Mouse (Mus musculus): ENCODE measurements around the gene Pax2. TPM values are rescaled to one million over a fixed set of nuclear protein-coding genes. Genes with fewer than 3 reads are reported as not detected.

Gene Pax2
- polyA plus RNA-seq, 1 experiment from 2014 or later: not detected

- no peak overlapping the region for H3K4me2 ChIP-seq (ENCODE audit: low read depth, low read length)
- H3K36me3 ChIP-seq (ENCODE audit: control insufficient read depth, insufficient read depth): no peaks in the 10 kb centered on the region
- H3K9ac ChIP-seq (ENCODE audit: low read length): no peak overlapping the region
- no peak overlapping the region for H3K27ac ChIP-seq (ENCODE audit: low read length)
- whole genome bisulfite sequencing: 32% methylated on average over 21 of the region's 21 CpGs
- no peaks in the 10 kb centered on the region for H3K9me3 ChIP-seq (replicated peaks; ENCODE audit: control insufficient read depth, low read length)
- peaks cover 7% of the 10 kb centered on the region; the same call in 1 of the 2 replicates for H3K27me3 ChIP-seq (ENCODE audit: control insufficient read depth, insufficient read depth, low read length)
- H3K4me3 ChIP-seq (ENCODE audit: low read length): no peak overlapping the region
- no peaks in the 10 kb centered on the region for H3K4me1 ChIP-seq (ENCODE audit: control insufficient read depth, insufficient read depth, low read length)
- no peak for ATAC-seq (replicated peaks; ENCODE audit: extremely low read depth, insufficient read depth, low FRiP score)
These were observed 41.5 kb downstream of the Pax2 start for GRCm38 (mm10) chr19:44797110-44798060.

DNA sequence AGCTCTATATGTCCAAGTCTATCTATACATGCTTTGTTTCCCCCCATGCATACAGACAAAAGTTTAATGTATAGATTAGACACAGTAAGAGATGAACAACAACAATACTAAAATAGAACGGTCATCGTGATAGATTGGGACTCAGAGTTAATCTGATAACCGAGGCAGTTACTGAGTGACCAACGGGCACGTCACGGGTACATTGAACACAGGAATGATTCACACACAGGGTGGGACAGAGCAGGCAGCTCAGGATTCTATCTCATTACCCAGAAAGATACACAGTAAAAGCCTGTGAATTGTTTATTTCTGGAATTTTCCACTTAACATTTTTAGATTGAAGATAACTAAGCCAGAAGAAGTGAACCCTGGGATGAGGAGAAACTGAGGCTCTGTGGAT lies 42.9 kb downstream of the Pax2 start:
- H3K4me1 ChIP-seq (ENCODE audit: control insufficient read depth, insufficient read depth, low read length): no peaks in the 10 kb centered on the region
- H3K4me3 ChIP-seq (ENCODE audit: low read length): no peak overlapping the region
- H3K36me3 ChIP-seq (ENCODE audit: control insufficient read depth, insufficient read depth): no peaks in the 10 kb centered on the region
- H3K27ac ChIP-seq (ENCODE audit: low read length): no peak overlapping the region
- H3K4me2 ChIP-seq (ENCODE audit: low read depth, low read length): no peak overlapping the region
- H3K9ac ChIP-seq (ENCODE audit: low read length): no peak overlapping the region
- no peaks in the 10 kb centered on the region for H3K9me3 ChIP-seq (replicated peaks; ENCODE audit: control insufficient read depth, low read length)
- WGBS: 79% methylated on average over 6 of the region's 6 CpGs
- ATAC-seq (replicated peaks; ENCODE audit: extremely low read depth, insufficient read depth, low FRiP score): no peak
- H3K27me3 ChIP-seq (ENCODE audit: control insufficient read depth, insufficient read depth, low read length): peaks cover 13% of the 10 kb centered on the region

DNA sequence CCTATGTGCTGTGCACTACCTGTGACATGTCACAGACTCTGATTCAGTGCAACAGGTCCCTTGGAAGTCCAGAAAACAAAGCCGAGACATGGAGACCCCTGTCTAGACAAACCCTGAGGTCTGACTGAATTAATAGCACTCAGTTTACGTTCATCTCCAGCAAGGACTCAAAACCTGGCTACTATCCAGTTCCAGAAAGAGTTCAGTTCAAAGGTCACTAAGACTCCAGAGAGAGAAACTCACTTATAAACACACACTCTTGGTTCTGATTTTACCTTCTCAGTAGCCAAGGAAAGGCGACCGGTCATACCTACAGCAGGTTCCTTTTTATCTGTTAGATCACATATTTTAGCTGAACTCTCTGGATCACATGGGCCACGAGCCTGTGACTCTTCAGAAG lies 43.3 kb downstream of the Pax2 start:
- Histone ChIP-seq H3K4me2 (ENCODE audit: low read depth, low read length) (no peak overlapping the region), H3K4me3 (ENCODE audit: low read length) (no peak overlapping the region), H3K27ac (ENCODE audit: low read length) (no peak overlapping the region), H3K9me3 (replicated peaks; ENCODE audit: control insufficient read depth, low read length) (no peaks in the 10 kb centered on the region), H3K9ac (ENCODE audit: low read length) (no peak overlapping the region), H3K36me3 (ENCODE audit: control insufficient read depth, insufficient read depth) (no peaks in the 10 kb centered on the region), H3K27me3 (ENCODE audit: control insufficient read depth, insufficient read depth, low read length) (peaks cover 13% of the 10 kb centered on the region), H3K4me1 (ENCODE audit: control insufficient read depth, insufficient read depth, low read length) (no peaks in the 10 kb centered on the region)
- no peak for ATAC-seq (replicated peaks; ENCODE audit: extremely low read depth, insufficient read depth, low FRiP score)
- 50% methylated on average over 5 of the region's 5 CpGs for WGBS

GRCm38 (mm10) chr19:44800327-44800726 lies 44.5 kb downstream of the Pax2 start:
- Histone ChIP-seq H3K4me2 (ENCODE audit: low read depth, low read length) (no peak overlapping the region), H3K9me3 (replicated peaks; ENCODE audit: control insufficient read depth, low read length) (no peaks in the 10 kb centered on the region), H3K4me3 (ENCODE audit: low read length) (no peak overlapping the region), H3K4me1 (ENCODE audit: control insufficient read depth, insufficient read depth, low read length) (no peaks in the 10 kb centered on the region), H3K27ac (ENCODE audit: low read length) (no peak overlapping the region), H3K27me3 (ENCODE audit: control insufficient read depth, insufficient read depth, low read length) (peaks cover 13% of the 10 kb centered on the region), H3K9ac (ENCODE audit: low read length) (no peak overlapping the region), H3K36me3 (ENCODE audit: control insufficient read depth, insufficient read depth) (no peaks in the 10 kb centered on the region)
- ATAC-seq (replicated peaks; ENCODE audit: extremely low read depth, insufficient read depth, low FRiP score): no peak
- 41% methylated on average over 6 of the region's 6 CpGs for WGBS

GRCm38 (mm10) chr19:44808734-44809133 lies 52.9 kb downstream of the Pax2 start:
- Histone ChIP-seq H3K4me3 (ENCODE audit: low read length) (no peak overlapping the region), H3K4me2 (ENCODE audit: low read depth, low read length) (no peak overlapping the region), H3K9ac (ENCODE audit: low read length) (no peak overlapping the region), H3K36me3 (ENCODE audit: control insufficient read depth, insufficient read depth) (no peaks in the 10 kb centered on the region), H3K4me1 (ENCODE audit: control insufficient read depth, insufficient read depth, low read length) (no peaks in the 10 kb centered on the region), H3K9me3 (replicated peaks; ENCODE audit: control insufficient read depth, low read length) (no peaks in the 10 kb centered on the region), H3K27ac (ENCODE audit: low read length) (no peak overlapping the region), H3K27me3 (ENCODE audit: control insufficient read depth, insufficient read depth, low read length) (peaks cover 24% of the 10 kb centered on the region)
- ATAC-seq (replicated peaks; ENCODE audit: extremely low read depth, insufficient read depth, low FRiP score): no peak
- WGBS: 7% methylated on average over 8 of the region's 8 CpGs

- Histone ChIP-seq H3K36me3 (ENCODE audit: control insufficient read depth, insufficient read depth) (no peaks in the 10 kb centered on the region), H3K4me1 (ENCODE audit: control insufficient read depth, insufficient read depth, low read length) (no peaks in the 10 kb centered on the region), H3K4me3 (ENCODE audit: low read length) (no peak overlapping the region), H3K9me3 (replicated peaks; ENCODE audit: control insufficient read depth, low read length) (no peaks in the 10 kb centered on the region), H3K27ac (ENCODE audit: low read length) (no peak overlapping the region), H3K9ac (ENCODE audit: low read length) (no peak overlapping the region), H3K4me2 (ENCODE audit: low read depth, low read length) (no peak overlapping the region), H3K27me3 (ENCODE audit: control insufficient read depth, insufficient read depth, low read length) (peaks cover 19% of the 10 kb centered on the region)
- no peak for ATAC-seq (replicated peaks; ENCODE audit: extremely low read depth, insufficient read depth, low FRiP score)
- 50% methylated on average over 12 of the region's 13 CpGs for WGBS
These were observed 57.0 kb downstream of the Pax2 start for GRCm38 (mm10) chr19:44812666-44813429.

GRCm38 (mm10) chr19:44815111-44815510 lies 59.3 kb downstream of the Pax2 start:
- H3K36me3 ChIP-seq (ENCODE audit: control insufficient read depth, insufficient read depth): no peaks in the 10 kb centered on the region
- H3K27ac ChIP-seq (ENCODE audit: low read length): no peak overlapping the region
- WGBS: 85% methylated on average over 3 of the region's 3 CpGs
- no peak for ATAC-seq (replicated peaks; ENCODE audit: extremely low read depth, insufficient read depth, low FRiP score)
- H3K4me2 ChIP-seq (ENCODE audit: low read depth, low read length): no peak overlapping the region
- peaks cover 17% of the 10 kb centered on the region for H3K27me3 ChIP-seq (ENCODE audit: control insufficient read depth, insufficient read depth, low read length)
- H3K9ac ChIP-seq (ENCODE audit: low read length): no peak overlapping the region
- no peaks in the 10 kb centered on the region for H3K4me1 ChIP-seq (ENCODE audit: control insufficient read depth, insufficient read depth, low read length)
- H3K9me3 ChIP-seq (replicated peaks; ENCODE audit: control insufficient read depth, low read length): no peaks in the 10 kb centered on the region
- no peak overlapping the region for H3K4me3 ChIP-seq (ENCODE audit: low read length)

DNA sequence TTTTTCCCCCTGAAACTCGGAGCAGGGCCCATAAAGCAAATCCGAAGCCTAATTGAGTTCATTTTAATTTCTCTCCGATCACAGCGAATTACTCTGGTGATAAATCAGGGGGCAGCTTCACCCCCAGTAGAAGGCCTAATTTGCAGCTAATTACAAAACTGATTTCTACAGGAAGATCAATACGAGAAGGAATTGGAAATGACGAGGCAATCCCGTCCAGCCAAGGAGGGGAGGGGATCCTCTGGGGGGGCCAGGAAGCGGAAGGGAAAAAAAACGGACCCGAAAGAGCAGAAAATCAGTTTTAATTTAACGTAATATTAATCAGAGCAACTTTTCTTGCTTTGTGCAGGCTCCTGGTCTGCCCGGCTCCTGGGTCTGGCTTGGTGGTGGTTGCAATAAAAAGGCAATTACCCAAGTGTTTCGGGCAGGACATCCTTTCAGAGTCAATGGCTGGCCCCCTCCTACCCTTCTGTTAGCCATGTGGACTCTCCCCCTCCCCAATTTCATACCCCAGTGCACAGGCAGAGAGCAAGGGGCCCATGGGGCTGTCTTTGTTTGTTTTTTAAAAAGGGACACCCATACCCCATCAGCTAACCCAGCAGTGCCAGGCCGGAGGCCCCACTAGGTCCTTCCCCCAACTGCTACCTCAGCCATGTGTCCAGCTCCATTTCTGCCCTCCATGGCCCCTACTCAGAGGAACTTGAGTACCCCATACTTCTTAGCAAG lies 61.7 kb downstream of the Pax2 start:
- Histone ChIP-seq H3K27me3 (ENCODE audit: control insufficient read depth, insufficient read depth, low read length) (peaks cover 27% of the 10 kb centered on the region), H3K9me3 (replicated peaks; ENCODE audit: control insufficient read depth, low read length) (no peaks in the 10 kb centered on the region)
- WGBS: 79% methylated on average over 14 of the region's 14 CpGs

More for the DNA sequence above, 61.7 kb downstream of the Pax2 start:
- ATAC-seq (replicated peaks; ENCODE audit: extremely low read depth, insufficient read depth, low FRiP score): no peak
- Histone ChIP-seq H3K9ac (ENCODE audit: low read length) (no peak overlapping the region), H3K27ac (ENCODE audit: low read length) (no peak overlapping the region), H3K36me3 (ENCODE audit: control insufficient read depth, insufficient read depth) (no peaks in the 10 kb centered on the region), H3K4me1 (ENCODE audit: control insufficient read depth, insufficient read depth, low read length) (no peaks in the 10 kb centered on the region), H3K4me3 (ENCODE audit: low read length) (no peak overlapping the region), H3K4me2 (ENCODE audit: low read depth, low read length) (no peak overlapping the region)

Data from heart, embryonic 16.5 days (tissue).